Mouse (Mus musculus) monocyte, adult 2 months (primary cell): ENCODE measurements at regions not wholly inside any gene's neighbourhood (a gene's known extent, or its start where the extent isn't known, plus 50 kb on each side); places are given as distances from the start of the nearest gene placed in this dataset.
"Not testable (repeated sequence)": the region's sequence is repeated elsewhere in the genome, so short reads cannot be mapped to it uniquely, and the experiment has no call there.

Experiments
- DNase-seq, 2 experiments: peaks; one replicate each; pipeline ENCODE4 v3.0.0; 2022; ENCODE audit warnings: low spot score in 2 of 2, low read depth in 1 of 2

DNA sequence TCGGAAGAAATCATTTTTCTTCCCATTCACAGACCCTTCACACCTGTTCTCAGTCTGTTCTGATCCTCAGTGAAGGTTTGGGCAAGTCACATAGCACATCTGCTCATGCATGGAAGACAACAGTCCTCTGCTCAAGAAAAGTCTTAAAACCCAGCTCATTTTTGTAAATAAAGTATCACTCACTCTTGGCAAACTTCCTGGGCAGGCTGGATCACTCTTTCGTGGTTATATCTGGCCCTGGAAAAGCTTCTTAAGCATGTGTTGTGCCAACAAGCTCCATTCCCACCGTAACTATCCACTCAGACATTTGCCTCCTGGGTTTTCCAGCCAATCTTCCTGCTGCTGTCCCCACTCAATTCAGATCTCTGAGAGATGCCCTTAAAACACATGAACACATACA, 103.2 kb upstream of the Cep85l start:
- DNase-seq = no peak

DNA sequence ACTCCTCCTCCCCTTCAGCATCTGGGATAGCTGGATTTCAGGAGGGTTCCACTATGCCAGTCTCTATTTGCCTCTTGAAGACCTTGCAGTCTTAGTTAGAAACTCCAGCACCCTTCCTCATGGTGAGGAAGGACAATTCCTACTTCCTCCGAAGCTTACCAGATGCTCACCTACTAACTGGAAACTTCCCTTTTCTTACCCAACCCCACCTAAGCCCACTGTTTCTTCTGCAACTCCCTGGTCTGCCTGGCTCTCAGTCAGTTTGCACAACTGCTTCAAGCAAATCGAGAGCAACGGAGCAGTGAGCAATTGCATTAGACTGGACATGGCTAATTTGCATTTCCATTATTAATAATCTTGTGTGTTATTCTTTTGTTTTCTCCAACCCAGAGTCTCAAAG, 90.5 kb upstream of the Cep85l start:
- DNase-seq = peak in 1 of 2 experiments; percentile 1

DNA sequence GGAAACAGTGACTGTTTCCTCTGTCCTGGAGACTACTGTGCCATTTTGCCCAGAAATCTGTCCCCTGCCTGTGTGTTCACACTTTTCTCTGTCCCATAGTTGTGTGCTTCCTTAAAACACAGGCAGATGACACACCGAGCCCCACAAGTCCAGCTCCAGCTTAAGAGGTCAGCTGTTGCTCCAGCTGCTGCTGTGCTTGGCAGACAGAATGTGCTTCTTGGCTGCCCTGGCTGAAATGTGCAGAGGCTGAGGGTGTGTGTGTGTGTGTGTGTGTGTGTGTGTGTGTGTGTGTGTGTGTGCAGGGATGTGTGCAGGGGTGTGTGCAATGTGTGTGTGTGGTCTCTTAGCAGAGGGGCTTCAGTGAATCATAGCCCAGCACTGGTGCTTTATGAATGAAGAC, 89.9 kb upstream of the Cep85l start:
- DNase-seq = no peak

DNA sequence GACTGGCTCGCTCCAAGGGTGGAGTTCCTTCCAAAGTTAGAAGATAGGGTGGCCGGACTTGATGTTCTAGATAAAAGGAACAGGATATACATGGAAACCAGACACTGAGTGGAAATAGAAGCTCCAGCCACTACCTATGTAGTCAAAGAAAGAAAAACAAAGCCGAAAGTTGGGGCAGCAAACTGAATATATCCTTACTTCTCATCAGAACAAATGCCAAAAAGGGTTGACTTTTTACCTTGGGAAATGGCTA, 88.5 kb upstream of the Cep85l start:
- no peak for DNase-seq

DNA sequence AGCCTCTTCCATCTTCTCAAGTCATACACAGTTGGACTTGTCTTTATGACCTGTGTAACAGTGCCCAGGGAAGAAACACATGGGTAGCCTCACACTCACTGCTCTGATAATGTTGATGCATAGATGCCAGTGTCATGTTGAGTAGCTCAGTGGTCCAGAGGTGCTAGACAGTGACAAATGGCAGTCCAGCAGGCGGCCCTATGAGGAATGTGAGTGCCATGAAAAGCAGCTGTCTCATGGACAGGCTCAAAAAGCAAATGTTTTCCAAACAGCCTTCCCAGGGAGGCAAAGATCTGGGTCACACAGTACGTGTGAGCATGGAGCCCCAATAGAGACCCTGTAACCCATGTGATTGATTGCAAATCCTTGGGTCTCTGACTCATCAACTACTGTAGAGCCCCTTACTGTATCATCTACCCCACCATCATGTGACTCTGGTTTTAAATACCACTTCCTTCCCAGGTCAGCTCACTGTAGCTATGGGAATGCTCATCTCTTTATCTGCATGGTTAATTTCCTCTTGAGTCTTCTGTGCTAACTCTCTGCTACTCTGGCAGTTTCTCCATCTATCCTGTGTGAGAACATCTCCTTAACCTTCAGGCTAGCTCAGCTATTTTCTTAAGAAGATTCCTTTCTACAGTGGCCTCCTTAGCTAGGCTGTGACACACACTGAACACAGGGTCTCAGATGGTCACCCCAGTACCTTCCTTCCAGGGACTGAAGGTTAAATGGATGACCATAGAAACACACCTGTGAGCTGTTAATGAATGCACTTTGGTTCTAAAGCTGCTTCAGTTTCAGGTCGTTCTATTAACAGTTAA, 87.9 kb upstream of the Cep85l start:
- no peak for DNase-seq

DNA sequence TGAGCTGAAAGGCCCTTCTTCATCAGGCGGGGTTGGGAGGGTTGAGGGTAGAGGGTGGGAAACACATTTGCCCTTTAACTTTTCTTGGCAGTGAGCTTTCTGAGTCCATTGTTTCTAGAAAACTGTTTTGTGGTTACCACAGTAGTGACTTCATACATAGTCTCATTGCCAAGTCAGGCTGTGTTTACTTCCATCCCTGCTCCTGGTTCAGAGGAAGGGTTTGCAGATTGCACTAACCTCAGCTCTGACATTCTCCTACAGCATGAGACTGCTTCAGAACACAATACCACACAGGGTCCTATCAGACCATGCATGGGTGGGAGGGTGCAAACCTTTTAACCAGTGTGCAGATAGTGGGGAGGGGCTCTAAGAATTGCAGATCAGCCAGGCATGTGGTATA, 87.1 kb upstream of the Cep85l start:
- DNase-seq = no peak

DNA sequence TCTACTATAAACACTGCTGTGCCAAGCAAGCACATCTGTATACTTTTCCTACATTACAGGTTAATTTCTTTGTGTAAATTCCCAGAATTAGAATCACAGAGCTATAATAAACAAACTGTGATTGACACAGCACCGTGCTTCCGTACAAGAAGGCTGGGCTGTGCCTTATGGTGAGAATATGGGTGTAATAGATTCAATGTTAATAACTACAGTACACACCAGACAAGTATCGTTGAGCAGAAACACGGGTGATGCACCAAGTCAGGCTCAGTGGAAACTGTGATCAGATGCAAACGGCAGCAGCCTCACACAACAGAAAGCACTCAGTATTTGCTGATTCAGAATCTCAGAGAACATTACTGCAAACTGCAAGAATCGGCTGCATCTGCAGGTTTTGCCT, 86.5 kb upstream of the Cep85l start:
- no peak for DNase-seq

DNA sequence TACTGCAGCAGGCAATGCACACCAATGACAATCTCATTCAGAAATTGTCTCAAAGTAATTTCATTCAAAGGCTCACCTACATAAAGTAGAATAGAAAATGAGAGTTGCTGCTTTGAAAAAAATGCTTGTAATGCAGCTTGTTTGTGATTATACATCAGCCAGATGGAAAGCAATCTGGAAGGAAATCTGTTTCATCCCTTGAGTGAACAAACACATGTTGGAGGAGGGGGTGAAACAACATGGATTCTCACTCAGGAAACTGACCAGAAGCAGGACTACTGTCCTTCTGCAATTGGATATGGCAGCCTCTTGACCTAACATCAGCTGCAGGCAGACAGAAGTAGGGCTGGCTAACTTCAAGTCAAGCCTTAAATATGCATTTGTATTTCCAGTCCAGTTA, 84.8 kb upstream of the Cep85l start:
- DNase-seq = no peak

DNA sequence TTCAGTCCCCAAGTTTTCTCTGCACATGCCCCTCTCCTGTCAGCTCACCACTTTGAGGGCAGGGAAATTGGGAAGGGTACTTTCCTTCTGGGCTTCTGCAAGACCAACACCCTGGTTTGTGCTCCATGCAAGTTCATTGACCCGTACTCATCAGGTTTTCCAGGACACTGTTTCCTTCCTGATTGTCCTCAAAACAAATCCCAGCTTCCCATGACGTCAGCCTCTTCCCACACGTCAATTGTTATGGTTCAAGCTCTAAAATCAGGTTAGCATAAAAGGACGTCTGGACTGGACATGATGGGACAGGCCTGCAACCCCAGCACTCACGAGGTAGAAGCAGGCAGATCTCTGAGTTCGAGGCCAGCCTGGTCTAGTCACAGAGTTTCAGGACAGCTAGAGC, 84.3 kb upstream of the Cep85l start:
- no peak for DNase-seq

DNA sequence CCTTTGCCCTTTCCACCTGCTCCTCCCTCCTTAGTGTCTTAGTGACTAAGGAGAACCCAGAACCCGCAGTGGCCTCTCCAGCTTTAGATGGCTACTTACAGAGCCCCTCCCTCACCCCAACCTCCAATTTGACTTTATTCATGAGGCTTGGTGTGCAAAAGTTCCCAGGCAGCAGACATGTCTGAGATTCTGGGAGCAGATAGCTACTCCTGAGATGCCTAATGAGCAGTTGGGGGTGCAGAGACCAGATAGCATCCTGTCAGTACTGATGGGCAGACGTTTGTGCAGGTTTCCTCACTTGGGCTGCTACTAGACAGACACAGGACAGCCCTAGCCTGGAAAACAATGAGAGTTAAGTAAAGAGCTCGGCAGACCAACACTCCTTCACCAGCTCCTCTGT, 83.7 kb upstream of the Cep85l start:
- no peak for DNase-seq

DNA sequence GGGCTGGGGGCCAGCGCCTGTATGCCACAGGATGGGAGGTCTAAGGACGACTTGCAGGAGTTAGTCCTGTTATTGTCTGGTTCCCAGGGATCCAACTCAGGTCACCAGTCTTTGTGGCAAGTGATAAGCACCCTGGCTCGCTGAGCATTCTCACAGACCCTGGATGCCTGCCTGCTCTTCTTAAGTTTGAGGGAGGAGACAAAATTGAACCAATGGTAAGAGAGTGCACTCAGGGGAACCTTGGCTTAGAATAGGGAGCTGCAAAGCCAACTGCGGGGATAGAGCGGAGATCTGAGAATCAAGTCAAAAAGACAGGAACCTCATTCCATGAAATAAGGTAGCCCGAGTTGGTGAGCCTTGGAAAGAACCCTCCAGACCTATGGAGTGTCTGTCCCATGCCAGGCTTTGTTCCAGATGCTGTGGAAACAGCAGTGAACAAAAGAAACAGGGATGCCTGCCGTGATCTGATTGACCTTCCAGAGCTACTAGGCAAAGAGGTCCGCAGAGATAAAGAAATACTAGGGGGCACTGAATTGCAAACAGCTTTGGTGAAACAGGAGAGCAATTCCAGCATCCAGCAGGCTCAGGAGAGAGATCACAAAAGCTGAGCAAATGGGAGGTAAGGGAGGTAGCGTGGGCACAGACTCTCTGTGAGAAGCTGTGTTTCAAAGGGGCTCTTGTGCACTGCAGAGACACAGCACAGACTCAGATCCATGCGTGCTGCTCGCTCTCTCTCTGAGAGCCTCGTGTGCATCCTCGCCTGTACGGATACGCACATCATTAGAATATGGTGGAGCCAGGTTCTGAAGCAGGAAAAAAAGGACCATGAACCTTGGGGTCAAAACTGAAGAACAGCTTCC, 82.9 kb upstream of the Cep85l start:
- no peak for DNase-seq

DNA sequence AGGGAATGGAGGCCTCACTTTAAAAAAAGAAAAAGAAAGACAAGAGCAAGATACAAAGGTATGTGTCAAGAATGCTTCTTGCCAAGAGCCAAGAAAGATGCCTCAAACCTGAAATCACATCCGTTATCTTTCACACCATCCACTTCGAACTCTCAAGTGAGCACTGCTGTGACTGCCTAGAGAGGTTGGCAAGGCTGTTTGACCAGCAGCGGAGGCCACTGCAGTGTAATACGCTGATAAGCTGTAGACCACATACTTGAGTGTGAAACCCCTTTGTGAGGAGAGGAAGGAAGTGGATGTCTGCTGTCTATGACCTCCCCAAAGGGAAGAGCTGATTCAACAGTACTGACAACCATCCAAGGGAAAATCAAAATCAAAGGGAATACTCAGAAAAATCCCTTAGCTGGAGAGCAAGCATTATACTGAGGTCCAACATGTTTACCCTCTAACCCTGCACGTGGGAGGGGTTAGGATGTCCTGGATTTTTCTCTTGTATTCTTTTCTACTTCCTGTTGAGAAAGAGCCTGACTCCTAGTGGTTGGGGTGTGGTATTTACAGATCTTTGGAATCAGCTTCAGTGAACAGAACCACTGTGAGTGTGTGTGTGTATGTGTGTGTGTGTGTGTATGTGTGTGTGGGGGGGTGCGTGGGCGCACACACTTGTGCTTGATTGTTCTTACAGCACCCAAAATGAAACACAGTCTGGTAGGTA, 81.5 kb upstream of the Cep85l start:
- no peak for DNase-seq

DNA sequence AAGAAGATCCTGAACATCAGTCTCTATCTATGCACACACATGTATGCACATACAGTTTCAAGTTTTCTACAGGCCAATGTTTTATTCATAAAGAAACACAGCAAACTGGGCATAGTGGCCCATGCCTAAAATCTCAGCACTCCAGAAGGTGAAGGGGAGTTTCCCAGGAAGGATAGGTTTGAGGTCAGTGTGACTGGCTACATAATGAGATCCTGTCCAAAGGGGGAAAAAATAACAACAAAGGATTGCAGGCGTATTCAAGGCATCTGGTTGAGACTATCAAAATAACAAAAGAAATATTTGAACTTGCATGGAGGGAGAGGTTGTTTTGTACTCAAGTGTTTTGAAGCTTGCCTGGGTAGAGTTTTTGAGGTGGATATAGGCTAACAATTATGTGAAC, 80.0 kb upstream of the Cep85l start:
- not testable (repeated sequence) for DNase-seq

DNA sequence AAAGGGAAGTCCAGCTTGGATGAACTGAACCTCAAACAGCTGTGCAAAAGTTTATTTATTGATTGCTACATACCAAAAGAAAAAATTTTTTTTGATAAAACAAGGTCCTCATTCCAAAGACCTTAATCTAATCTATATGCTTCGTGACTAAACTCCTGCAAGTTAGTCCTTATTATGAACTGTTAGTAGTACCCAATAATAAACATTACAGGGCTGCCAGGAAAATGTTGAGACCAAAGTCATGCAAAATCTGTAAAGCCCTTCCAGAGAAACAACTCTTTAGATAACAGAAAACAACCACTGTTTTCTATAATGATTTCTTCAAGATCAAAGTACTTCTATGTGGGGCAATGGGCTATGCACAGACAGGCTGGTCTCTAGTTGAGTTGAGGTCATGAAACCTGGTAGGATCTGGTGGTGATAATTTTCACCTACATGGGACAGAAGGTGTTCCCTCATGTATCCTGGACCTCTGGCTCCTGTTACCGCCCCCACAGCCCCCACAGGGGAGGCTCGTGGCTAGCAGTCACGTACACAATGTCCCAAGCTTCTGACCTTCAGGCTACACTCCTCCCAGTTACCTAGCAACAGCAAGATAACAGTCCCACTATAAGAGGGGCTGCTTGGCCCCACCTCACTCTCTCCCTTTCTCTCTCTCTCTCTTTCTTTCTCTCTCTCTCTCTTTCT, 76.4 kb upstream of the Cep85l start:
- DNase-seq = no peak

DNA sequence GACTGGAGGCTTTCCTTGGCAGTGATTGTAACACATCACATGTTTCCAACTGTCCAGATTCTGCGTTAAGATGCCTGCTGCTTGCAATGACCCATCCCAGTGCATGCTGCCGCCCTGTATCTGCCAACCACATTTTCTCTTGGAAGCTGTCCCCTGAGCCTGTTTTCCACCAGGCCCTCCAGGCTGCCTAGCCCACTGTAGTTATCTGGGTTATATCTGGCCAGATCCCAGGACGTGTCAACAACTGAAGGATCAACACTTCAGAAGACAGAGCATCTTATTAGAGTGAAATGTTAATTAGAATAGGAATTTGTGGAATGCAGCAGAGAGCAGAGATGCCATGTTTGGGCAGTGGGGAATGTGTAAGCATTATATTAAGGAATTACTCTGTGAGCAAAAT, 65.0 kb upstream of the Cep85l start:
- DNase-seq = no peak

DNA sequence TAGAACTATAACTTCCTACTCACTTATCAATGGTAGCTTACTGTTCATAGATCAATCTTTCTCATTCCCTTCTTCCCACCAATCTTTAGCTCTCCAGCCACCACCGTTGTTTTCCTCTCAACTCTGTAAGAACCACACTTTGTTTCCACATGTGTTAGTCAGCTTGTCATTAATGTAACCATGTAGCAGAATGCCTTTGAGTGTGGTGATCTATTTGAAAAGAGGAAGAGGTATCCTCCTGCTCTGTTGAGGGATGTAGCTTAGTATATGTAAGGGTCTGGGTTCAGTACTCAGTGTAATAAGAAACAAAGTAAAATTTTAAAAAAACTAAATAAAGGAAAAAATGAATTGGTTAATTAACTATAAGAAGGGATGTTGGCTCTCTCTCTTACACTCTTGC, 63.7 kb upstream of the Cep85l start:
- no peak for DNase-seq

DNA sequence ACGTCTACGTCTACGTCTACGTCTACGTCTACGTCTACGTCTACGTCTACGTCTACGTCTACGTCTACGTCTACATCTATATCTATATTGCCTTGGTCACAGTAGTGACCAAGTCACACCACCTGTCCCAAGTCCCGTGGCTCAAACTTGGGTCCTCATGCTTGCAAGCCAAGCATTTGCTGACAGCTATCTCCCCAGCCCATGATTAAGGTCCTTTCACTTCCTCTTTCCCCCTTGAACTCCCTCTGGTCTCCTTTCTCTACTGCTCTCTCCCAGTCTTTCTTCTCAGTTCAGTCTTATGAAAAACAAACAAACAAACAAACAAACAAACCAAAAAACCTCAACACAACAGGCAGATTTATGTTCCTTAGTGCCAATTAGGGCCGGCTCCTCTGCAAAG, 63.2 kb upstream of the Cep85l start:
- no peak for DNase-seq

DNA sequence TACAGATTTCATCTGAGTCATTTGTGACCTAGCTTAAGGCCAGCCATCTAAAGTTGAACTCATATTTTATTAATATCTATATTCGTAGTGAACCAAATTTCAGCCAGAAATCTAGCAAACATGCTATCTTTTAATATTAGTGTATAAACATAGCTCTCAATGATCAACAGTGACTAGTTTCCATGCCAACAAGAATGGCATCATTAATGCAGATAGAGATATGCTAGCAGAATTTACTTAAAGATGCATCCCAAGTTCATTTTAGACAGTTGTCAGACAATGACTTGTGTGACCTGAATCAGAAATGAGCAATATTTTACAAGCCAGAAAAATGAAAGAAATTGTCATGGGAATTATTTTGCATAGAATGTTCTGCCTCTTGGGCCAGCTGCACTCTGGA, 60.5 kb upstream of the Cep85l start:
- DNase-seq = no peak

DNA sequence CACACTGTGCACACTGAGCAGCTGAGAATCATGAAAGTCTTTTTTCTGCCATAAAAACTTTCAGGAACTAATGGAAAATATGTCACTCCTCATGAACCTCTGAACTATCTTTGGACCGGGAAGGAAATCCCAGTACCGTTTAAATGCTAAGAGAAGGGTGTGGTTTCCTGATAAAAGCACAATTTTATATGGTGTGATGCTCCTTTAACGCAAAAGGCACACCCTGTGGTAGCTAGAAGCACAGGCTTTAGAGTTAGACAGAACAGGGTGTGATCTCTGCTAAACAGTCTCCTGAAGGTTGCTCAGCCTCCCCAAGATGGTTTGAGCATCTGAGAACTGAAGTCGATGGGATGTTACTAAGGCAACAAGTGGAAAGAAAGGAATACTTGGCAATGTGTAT, 58.6 kb upstream of the Cep85l start:
- no peak for DNase-seq

DNA sequence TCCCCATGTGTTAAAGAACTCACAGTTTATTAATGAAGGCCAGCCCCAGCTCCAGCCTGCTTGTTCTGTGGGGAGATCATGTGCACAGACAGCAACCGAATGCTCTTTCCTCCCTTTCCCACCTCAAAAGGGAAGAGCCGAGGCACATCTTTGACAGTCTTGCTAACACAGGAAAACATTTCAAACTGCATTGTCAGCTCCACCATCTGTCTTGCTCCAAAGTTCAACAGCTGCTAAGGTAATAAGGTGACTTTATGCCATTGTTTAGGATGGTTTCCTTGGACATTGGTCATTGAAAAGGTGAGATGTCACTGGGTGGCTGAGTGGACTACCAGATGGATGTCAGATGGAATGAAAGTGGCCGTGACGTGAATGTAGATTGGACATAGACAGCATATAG, 58.0 kb upstream of the Cep85l start:
- DNase-seq = no peak

DNA sequence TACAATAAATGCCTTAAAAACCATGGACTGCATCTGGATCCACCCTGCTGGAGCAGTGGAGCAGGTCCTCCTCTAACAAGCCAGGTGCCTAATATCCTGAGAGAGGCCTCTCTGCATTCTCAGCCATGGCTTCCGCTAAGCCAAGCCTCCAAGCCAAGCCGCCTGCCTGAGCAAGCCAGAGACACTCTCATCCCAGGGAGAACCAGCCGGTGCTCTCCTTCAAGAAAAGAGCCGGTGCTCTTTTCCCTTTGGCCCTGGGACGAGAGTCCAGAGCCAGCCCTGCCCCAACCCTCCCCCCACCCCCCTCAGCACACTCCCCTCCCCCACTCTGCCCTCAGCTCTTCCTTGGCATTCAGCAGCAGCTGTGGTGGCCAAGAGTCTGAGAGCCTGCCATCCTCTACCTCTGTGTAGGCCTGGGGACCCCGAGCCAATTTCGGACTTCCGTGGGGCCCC, 56.3 kb upstream of the Cep85l start:
- no peak for DNase-seq
